Mouse (Mus musculus) embryonic facial prominence, embryonic 14.5 days (tissue): ENCODE results near the gene Pdgfra. TPM values are rescaled to one million over a fixed set of nuclear protein-coding genes. Genes with fewer than 3 reads are reported as not detected.

Experiments
- microRNA-seq: library from miRNA; unstranded; fragments of <30 nt; microRNA quantifications from one replicate; pipeline ENCODE4, GENCODE M21; 2016; ENCODE audit warnings: borderline number of aligned reads
- polyA plus RNA-seq: library from polyadenylated mRNA; unstranded; fragments of >200 nt; fragmentation: Nextera tagmentation; extraction: Ambion mirVana; gene quantifications from 2 replicates; pipeline ENCODE4 v1.2.1, GENCODE M21; 2014

The Pdgfra gene
- polyA plus RNA-seq, 1 experiment from 2014 or later = 81.3 TPM

Small RNA genes within 50 kb of the gene (microRNA-seq; reads per million reads assigned to microRNA genes)
- 1.3 reads per million for gene Mir7025

Other genes starting within 250 kb of the Pdgfra start
- gene Chic2, start 107.5 kb upstream of the Pdgfra start, polyA plus RNA-seq = 46.5 and 53.4 TPM in 2 replicates
- gene Gsx2, start 76.7 kb upstream of the Pdgfra start, polyA plus RNA-seq = not detected in 2 replicates